Mouse (Mus musculus) hindbrain, embryonic 12.5 days (tissue): ENCODE measurements around the gene Ldhd. TPM values are rescaled to one million over a fixed set of nuclear protein-coding genes. Genes with fewer than 3 reads are reported as not detected.

Experiments used
- ATAC-seq: fragments of 200-750 bp; cut with Nextera tagmentation; 2 replicates; pipeline ENCODE4 v1.8.0; 2017; ENCODE audit warnings: moderate TSS enrichment; ENCODE audit not compliant: low FRiP score
- H3K27ac ChIP-seq: fragments of 300-500 bp; sonication (generic); 2 replicates; pipeline ENCODE4 v1.5.1; 2016; ENCODE audit warnings: mild to moderate bottlenecking
- H3K27me3 ChIP-seq: fragments of 300-500 bp; sonication (generic); 2 replicates; pipeline ENCODE4 v1.6.1; 2016; ENCODE audit warnings: mild to moderate bottlenecking
- H3K36me3 ChIP-seq: fragments of 300-500 bp; sonication (generic); 2 replicates; pipeline ENCODE4 v1.6.1; 2016; ENCODE audit warnings: mild to moderate bottlenecking
- H3K4me1 ChIP-seq: fragments of 300-500 bp; sonication (generic); 2 replicates; pipeline ENCODE4 v1.6.1; 2016
- H3K4me2 ChIP-seq: fragments of 300-500 bp; sonication (generic); replicated peaks from 2 replicates; pipeline ENCODE4 v1.6.1; 2016; ENCODE audit warnings: mild to moderate bottlenecking
- H3K4me3 ChIP-seq: fragments of 300-500 bp; sonication (generic); 2 replicates; pipeline ENCODE4 v1.5.1; 2016; ENCODE audit warnings: mild to moderate bottlenecking
- H3K9ac ChIP-seq: fragments of 300-500 bp; sonication (generic); 2 replicates; pipeline ENCODE4 v1.6.1; 2016; ENCODE audit warnings: mild to moderate bottlenecking, moderate library complexity
- H3K9me3 ChIP-seq: fragments of 300-500 bp; sonication (generic); replicated peaks from 2 replicates; pipeline ENCODE4 v1.6.1; 2016; ENCODE audit warnings: mild to moderate bottlenecking
- WGBS: fragments of 180-500 bp; shearing (Covaris S2); methylation state at CpG from one replicate; pipeline ENCODE4 v1.1.7; 2016; 5-methylcytosine and 5-hydroxymethylcytosine counted together
- polyA plus RNA-seq: library from polyadenylated mRNA; unstranded; fragments of >200 nt; fragmentation: Nextera tagmentation; extraction: Ambion mirVana; gene quantifications from 2 replicates; pipeline ENCODE4 v1.2.1, GENCODE M21; 2016

Ldhd gene
- polyA plus RNA-seq, 1 experiment from 2014 or later: 0.50 TPM

- Histone ChIP-seq H3K27me3 (no peaks in the 10 kb centered on the region), H3K27ac (no peak overlapping the region), H3K36me3 (peaks cover 8% of the 10 kb centered on the region; the same call in 1 of the 2 replicates), H3K4me2 (no peak overlapping the region), H3K4me1 (0 out of 2 replicates have a peak, but pooled peaks cover 2% of the 10 kb centered on the region), H3K9me3 (no peaks in the 10 kb centered on the region), H3K4me3 (no peak overlapping the region), H3K9ac (no peak overlapping the region)
- WGBS: 87% methylated on average over 9 of the region's 9 CpGs
- no peak for ATAC-seq
Observed at GRCm38 (mm10) chr8:111606961-111607360, 23.2 kb downstream of the Ldhd start.

- no peaks in the 10 kb centered on the region for H3K27me3 ChIP-seq
- 0 out of 2 replicates have a peak, but pooled peaks cover 2% of the 10 kb centered on the region for H3K4me1 ChIP-seq
- no peaks in the 10 kb centered on the region for H3K36me3 ChIP-seq
- no peak overlapping the region for H3K9ac ChIP-seq
- WGBS: 90% methylated on average over 2 of the region's 2 CpGs
- no peaks in the 10 kb centered on the region for H3K9me3 ChIP-seq
- no peak overlapping the region for H3K4me2 ChIP-seq
- ATAC-seq: no peak
- H3K4me3 ChIP-seq: no peak overlapping the region
- no peak overlapping the region for H3K27ac ChIP-seq
Observed at GRCm38 (mm10) chr8:111604986-111605385, 25.2 kb downstream of the Ldhd start.

GRCm38 (mm10) chr8:111602050-111602449 is 28.1 kb downstream of the Ldhd start:
- no peak for ATAC-seq
- H3K27me3 ChIP-seq: no peaks in the 10 kb centered on the region
- H3K27ac ChIP-seq: no peak overlapping the region
- H3K4me2 ChIP-seq: no peak overlapping the region
- no peaks in the 10 kb centered on the region for H3K9me3 ChIP-seq
- WGBS: 96% methylated on average over 4 of the region's 4 CpGs
- H3K36me3 ChIP-seq: no peaks in the 10 kb centered on the region
- H3K4me1 ChIP-seq: peaks cover 7% of the 10 kb centered on the region
- no peak overlapping the region for H3K9ac ChIP-seq
- H3K4me3 ChIP-seq: no peak overlapping the region

DNA sequence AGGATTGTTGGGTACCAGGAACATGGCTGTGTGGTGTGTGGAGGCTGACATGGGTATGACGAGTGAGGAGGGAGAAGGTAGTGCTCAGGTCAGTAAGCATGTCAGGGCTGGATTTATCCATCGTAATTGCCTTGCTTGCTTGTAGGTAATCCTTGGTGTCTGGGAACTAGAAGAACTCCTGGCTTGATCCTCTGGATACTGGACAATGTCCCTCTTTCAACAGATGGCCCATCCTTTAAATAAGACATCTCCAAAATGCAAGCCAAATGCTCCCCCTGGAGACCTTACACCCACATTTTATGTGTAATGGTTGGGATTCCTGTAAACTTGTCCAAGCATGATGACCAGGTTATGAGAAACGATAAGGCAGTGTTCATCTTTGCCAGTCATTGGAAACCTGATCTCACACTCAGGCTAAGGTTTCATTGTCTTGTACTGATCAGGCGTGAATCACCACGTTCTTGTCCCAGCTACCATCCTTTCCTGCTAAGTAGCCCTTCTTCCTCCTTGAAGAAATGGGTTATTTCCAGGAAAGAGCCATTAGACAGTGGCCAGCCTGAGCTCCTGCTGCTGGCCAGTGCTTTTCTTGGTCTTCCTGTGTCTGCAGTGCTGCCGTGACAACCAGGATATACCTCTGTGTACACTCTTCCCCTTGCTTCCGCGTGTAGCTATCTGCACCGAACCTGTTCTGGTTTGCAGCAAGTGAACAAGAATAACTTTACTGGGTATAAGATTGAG is 30.3 kb downstream of the Ldhd start:
- Histone ChIP-seq H3K27ac (no peak overlapping the region), H3K4me1 (peaks cover 22% of the 10 kb centered on the region), H3K36me3 (no peaks in the 10 kb centered on the region), H3K27me3 (no peaks in the 10 kb centered on the region), H3K4me3 (no peak overlapping the region), H3K9me3 (no peaks in the 10 kb centered on the region), H3K4me2 (no peak overlapping the region), H3K9ac (no peak overlapping the region)
- 79% methylated on average over 9 of the region's 9 CpGs for WGBS
- no peak for ATAC-seq

- H3K4me3 ChIP-seq: no peak overlapping the region
- no peak for ATAC-seq
- 0 out of 2 replicates have a peak overlapping the region, but pooled peaks have one; percentile 40 for H3K27ac ChIP-seq
- 64% methylated on average over 1 of the region's 1 CpGs for WGBS
- H3K27me3 ChIP-seq: no peaks in the 10 kb centered on the region
- H3K4me2 ChIP-seq: no peak overlapping the region
- no peaks in the 10 kb centered on the region for H3K36me3 ChIP-seq
- no peaks in the 10 kb centered on the region for H3K9me3 ChIP-seq
- no peak overlapping the region for H3K9ac ChIP-seq
- H3K4me1 ChIP-seq: peaks cover 43% of the 10 kb centered on the region
Observed at GRCm38 (mm10) chr8:111597310-111597709, 32.9 kb downstream of the Ldhd start.

- Histone ChIP-seq H3K4me2 (no peak overlapping the region), H3K9me3 (no peaks in the 10 kb centered on the region), H3K27ac (0 out of 2 replicates have a peak overlapping the region, but pooled peaks have one; percentile 18), H3K4me3 (no peak overlapping the region), H3K9ac (no peak overlapping the region), H3K4me1 (peaks cover 50% of the 10 kb centered on the region), H3K36me3 (no peaks in the 10 kb centered on the region), H3K27me3 (no peaks in the 10 kb centered on the region)
- WGBS: 65% methylated on average over 3 of the region's 3 CpGs
- ATAC-seq: no peak
Observed at GRCm38 (mm10) chr8:111596485-111596821, 33.7 kb downstream of the Ldhd start.

GRCm38 (mm10) chr8:111595712-111596484 is 34.3 kb downstream of the Ldhd start:
- 89% methylated on average over 15 of the region's 15 CpGs for WGBS
- peak overlapping the region; percentile 4; the same call in 1 of the 2 replicates for H3K27ac ChIP-seq
- no peak for ATAC-seq
- H3K4me2 ChIP-seq: no peak overlapping the region
- H3K4me3 ChIP-seq: no peak overlapping the region
- no peaks in the 10 kb centered on the region for H3K36me3 ChIP-seq
- H3K4me1 ChIP-seq: peaks cover 50% of the 10 kb centered on the region
- no peaks in the 10 kb centered on the region for H3K27me3 ChIP-seq
- H3K9me3 ChIP-seq: no peaks in the 10 kb centered on the region
- H3K9ac ChIP-seq: no peak overlapping the region

DNA sequence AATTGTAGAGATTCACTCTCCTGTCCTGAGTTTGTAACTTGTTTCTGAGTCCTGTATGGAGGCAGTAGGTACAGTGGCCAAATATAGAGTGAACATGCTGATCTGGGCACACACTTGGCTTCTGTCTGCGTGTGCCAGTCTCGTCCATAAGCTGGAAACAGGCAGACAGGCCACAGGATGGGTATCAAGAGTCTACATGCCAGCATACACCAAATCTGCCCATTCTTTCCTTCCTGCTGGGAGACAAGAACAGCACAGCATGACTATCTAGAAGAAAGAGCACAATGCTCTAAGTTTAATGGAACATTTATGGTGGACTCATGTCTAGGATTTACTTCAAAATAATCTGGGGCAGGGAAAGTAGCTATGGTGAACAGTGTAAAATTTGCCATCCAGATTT is 35.2 kb downstream of the Ldhd start:
- Histone ChIP-seq H3K4me3 (no peak overlapping the region), H3K9me3 (no peaks in the 10 kb centered on the region), H3K9ac (no peak overlapping the region), H3K27me3 (no peaks in the 10 kb centered on the region), H3K4me2 (no peak overlapping the region), H3K36me3 (no peaks in the 10 kb centered on the region), H3K4me1 (peaks cover 50% of the 10 kb centered on the region), H3K27ac (no peak overlapping the region; the same call in 1 of the 2 replicates)
- no peak for ATAC-seq
- 96% methylated on average over 2 of the region's 2 CpGs for WGBS

GRCm38 (mm10) chr8:111594044-111594840 is 35.9 kb downstream of the Ldhd start:
- Histone ChIP-seq H3K4me2 (no peak overlapping the region), H3K27ac (no peak overlapping the region), H3K36me3 (no peaks in the 10 kb centered on the region), H3K27me3 (no peaks in the 10 kb centered on the region), H3K9ac (no peak overlapping the region), H3K4me1 (peaks cover 50% of the 10 kb centered on the region), H3K4me3 (no peak overlapping the region), H3K9me3 (no peaks in the 10 kb centered on the region)
- ATAC-seq: no peak
- 80% methylated on average over 3 of the region's 3 CpGs for WGBS

DNA sequence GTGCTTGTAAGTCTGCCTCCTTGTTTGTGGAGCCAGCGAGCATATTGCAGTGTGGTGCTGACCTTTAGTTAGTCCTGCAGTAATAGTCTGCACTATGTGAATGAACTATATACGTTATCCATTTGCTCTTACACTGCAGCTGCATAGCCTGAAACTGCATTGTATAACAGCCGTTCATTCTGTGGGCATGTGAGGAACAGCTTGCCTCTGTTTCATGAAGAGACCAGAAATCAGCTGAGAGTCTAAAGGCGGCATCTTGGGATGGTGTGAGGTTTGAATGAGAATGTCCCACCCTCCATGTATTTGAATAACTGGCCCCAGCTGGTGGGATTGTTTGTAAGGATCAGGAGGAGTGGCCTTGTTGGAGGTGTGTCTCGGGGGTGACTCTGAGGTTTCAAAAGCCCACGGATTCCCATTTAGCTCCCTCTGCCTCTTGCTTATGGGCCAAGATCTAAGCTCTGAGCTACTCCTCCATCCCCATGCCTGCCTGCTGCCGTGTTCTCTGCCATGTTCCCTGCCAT is 37.7 kb downstream of the Ldhd start:
- Histone ChIP-seq H3K4me2 (no peak overlapping the region), H3K27ac (0 out of 2 replicates have a peak overlapping the region, but pooled peaks have one; percentile 35), H3K4me3 (no peak overlapping the region), H3K4me1 (peaks cover 47% of the 10 kb centered on the region), H3K27me3 (no peaks in the 10 kb centered on the region), H3K36me3 (no peaks in the 10 kb centered on the region), H3K9ac (no peak overlapping the region), H3K9me3 (no peaks in the 10 kb centered on the region)
- 64% methylated on average over 7 of the region's 7 CpGs for WGBS
- ATAC-seq: 0 out of 2 replicates have a peak, but pooled peaks have one; percentile 27

- no peak overlapping the region for H3K4me3 ChIP-seq
- H3K27ac ChIP-seq: no peak overlapping the region
- H3K4me1 ChIP-seq: peaks cover 37% of the 10 kb centered on the region
- no peaks in the 10 kb centered on the region for H3K9me3 ChIP-seq
- no peak overlapping the region for H3K4me2 ChIP-seq
- no peaks in the 10 kb centered on the region for H3K36me3 ChIP-seq
- no peaks in the 10 kb centered on the region for H3K27me3 ChIP-seq
- no peak for ATAC-seq
- no peak overlapping the region for H3K9ac ChIP-seq
Observed at GRCm38 (mm10) chr8:111591176-111591575, 39.0 kb downstream of the Ldhd start.

GRCm38 (mm10) chr8:111590214-111590613 is 40.0 kb downstream of the Ldhd start:
- WGBS: 88% methylated on average over 3 of the region's 3 CpGs
- H3K9me3 ChIP-seq: no peaks in the 10 kb centered on the region
- no peaks in the 10 kb centered on the region for H3K36me3 ChIP-seq
- no peak for ATAC-seq
- H3K27ac ChIP-seq: no peak overlapping the region
- no peak overlapping the region for H3K4me2 ChIP-seq
- H3K4me3 ChIP-seq: no peak overlapping the region
- H3K9ac ChIP-seq: no peak overlapping the region
- H3K27me3 ChIP-seq: no peaks in the 10 kb centered on the region
- peaks cover 28% of the 10 kb centered on the region for H3K4me1 ChIP-seq
